Mouse (Mus musculus): ENCODE results near the gene P3h2. TPM values are rescaled to one million over a fixed set of nuclear protein-coding genes. Genes with fewer than 3 reads are reported as not detected.
A peak's percentile ranks its signal among the peaks of the same experiment; 100 is the strongest.

P3h2 gene
- polyA plus RNA-seq (2015; fragmentation: Nextera tagmentation; extraction: Ambion mirVana) = 2.3 and 3.8 TPM in 2 replicates

GRCm38 (mm10) chr16:26105115-26105974 is at the start of gene P3h2:
P3h2 (minus strand) TSS chr16:26105784.
- peak; percentile 94 for ATAC-seq (ENCODE audit: low FRiP score, low TSS enrichment)
- H3K4me3 ChIP-seq (ENCODE audit: low read depth, low read length) = peak within 1 kb of the TSS; percentile 77
- H3K9me3 ChIP-seq (ENCODE audit: control insufficient read depth, low read length) = no peaks in the 10 kb centered on the region
- TF ChIP-seq CTCF (IDR thresholded peaks at IDR 0.05; ENCODE audit: low read depth) = peak; percentile 61
- no peak for TF ChIP-seq EP300 (optimal IDR thresholded peaks at IDR 0.05)
- H3K4me1 ChIP-seq (replicated peaks; ENCODE audit: control insufficient read depth, insufficient read depth) = no peaks in the 10 kb centered on the region
- H3K27me3 ChIP-seq (ENCODE audit: control insufficient read depth, insufficient read depth, low read length) = no peaks in the 10 kb centered on the region
- H3K9ac ChIP-seq (ENCODE audit: low read length) = peak within 1 kb of the TSS; percentile 84
- peak; percentile 81 for DNase-seq (ENCODE audit: low spot score)
- H3K27ac ChIP-seq (replicated peaks) = peak within 1 kb of the TSS; percentile 93
- under 1% methylated on average over 95 of the region's 101 CpGs for WGBS
- peak within 1 kb of the TSS; percentile 91 for H3K4me2 ChIP-seq (replicated peaks; ENCODE audit: low read depth)
- no peaks in the 10 kb centered on the region for H3K36me3 ChIP-seq (ENCODE audit: control insufficient read depth, insufficient read depth, low read length)

- no peaks in the 10 kb centered on the region for H3K27me3 ChIP-seq (ENCODE audit: control insufficient read depth, insufficient read depth, low read length)
- H3K4me2 ChIP-seq (replicated peaks; ENCODE audit: low read depth) = no peak overlapping the region
- no peaks in the 10 kb centered on the region for H3K4me1 ChIP-seq (replicated peaks; ENCODE audit: control insufficient read depth, insufficient read depth)
- no peak overlapping the region for H3K27ac ChIP-seq (replicated peaks)
- no peak for ATAC-seq (ENCODE audit: low FRiP score, low TSS enrichment)
- no peak overlapping the region for H3K4me3 ChIP-seq (ENCODE audit: low read depth, low read length)
- no peak for TF ChIP-seq EP300 (optimal IDR thresholded peaks at IDR 0.05)
- TF ChIP-seq CTCF (IDR thresholded peaks at IDR 0.05; ENCODE audit: low read depth) = no peak
- no peak overlapping the region for H3K9ac ChIP-seq (ENCODE audit: low read length)
- WGBS = 83% methylated on average over 2 of the region's 2 CpGs
- H3K36me3 ChIP-seq (ENCODE audit: control insufficient read depth, insufficient read depth, low read length) = no peaks in the 10 kb centered on the region
- no peaks in the 10 kb centered on the region for H3K9me3 ChIP-seq (ENCODE audit: control insufficient read depth, low read length)
- no peak for DNase-seq (ENCODE audit: low spot score)
Observed at GRCm38 (mm10) chr16:26152258-26152657, 46.7 kb upstream of the P3h2 start.

DNA sequence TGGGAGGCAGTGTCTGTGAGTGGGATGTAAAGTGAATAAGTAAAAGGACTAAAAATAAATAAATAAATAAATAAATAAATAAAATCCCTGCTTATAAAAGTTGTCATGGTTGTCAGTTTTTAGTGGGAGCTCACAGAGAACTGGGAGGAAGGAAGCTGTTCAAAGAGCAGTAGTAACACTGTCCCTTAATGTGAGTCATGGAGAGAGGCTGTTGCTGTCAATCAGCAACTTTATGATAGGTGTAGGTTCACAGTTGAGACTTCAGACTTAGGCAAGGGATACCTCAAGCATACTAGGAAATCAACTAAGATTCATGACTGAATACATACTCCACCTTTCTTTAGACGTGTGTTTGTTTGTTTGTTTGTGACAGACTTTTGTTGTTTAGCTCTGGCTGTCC is 45.4 kb upstream of the P3h2 start:
- Histone ChIP-seq H3K27me3 (ENCODE audit: control insufficient read depth, insufficient read depth, low read length) (no peaks in the 10 kb centered on the region), H3K9me3 (ENCODE audit: control insufficient read depth, low read length) (no peaks in the 10 kb centered on the region), H3K36me3 (ENCODE audit: control insufficient read depth, insufficient read depth, low read length) (no peaks in the 10 kb centered on the region), H3K9ac (ENCODE audit: low read length) (no peak overlapping the region), H3K4me3 (ENCODE audit: low read depth, low read length) (no peak overlapping the region), H3K4me2 (replicated peaks; ENCODE audit: low read depth) (no peak overlapping the region), H3K4me1 (replicated peaks; ENCODE audit: control insufficient read depth, insufficient read depth) (no peaks in the 10 kb centered on the region), H3K27ac (replicated peaks) (no peak overlapping the region)
- no peak for ATAC-seq (ENCODE audit: low FRiP score, low TSS enrichment)
- WGBS = 74% methylated on average over 1 of the region's 1 CpGs
- no peak for TF ChIP-seq CTCF (IDR thresholded peaks at IDR 0.05; ENCODE audit: low read depth)
- TF ChIP-seq EP300 (optimal IDR thresholded peaks at IDR 0.05) = no peak
- DNase-seq (ENCODE audit: low spot score) = no peak

GRCm38 (mm10) chr16:26146853-26147252 is 41.3 kb upstream of the P3h2 start:
- no peaks in the 10 kb centered on the region for H3K9me3 ChIP-seq (ENCODE audit: control insufficient read depth, low read length)
- no peaks in the 10 kb centered on the region for H3K36me3 ChIP-seq (ENCODE audit: control insufficient read depth, insufficient read depth, low read length)
- DNase-seq (ENCODE audit: low spot score) = no peak
- no peaks in the 10 kb centered on the region for H3K27me3 ChIP-seq (ENCODE audit: control insufficient read depth, insufficient read depth, low read length)
- WGBS = 68% methylated on average over 1 of the region's 1 CpGs
- peak; percentile 57; the same call in 1 of the 2 replicates for ATAC-seq (ENCODE audit: low FRiP score, low TSS enrichment)
- no peak overlapping the region for H3K4me2 ChIP-seq (replicated peaks; ENCODE audit: low read depth)
- no peaks in the 10 kb centered on the region for H3K4me1 ChIP-seq (replicated peaks; ENCODE audit: control insufficient read depth, insufficient read depth)
- TF ChIP-seq EP300 (optimal IDR thresholded peaks at IDR 0.05) (peak; percentile 70), CTCF (IDR thresholded peaks at IDR 0.05; ENCODE audit: low read depth) (no peak)
- H3K9ac ChIP-seq (ENCODE audit: low read length) = no peak overlapping the region
- H3K27ac ChIP-seq (replicated peaks) = no peak overlapping the region; the same call in 1 of the 2 replicates
- H3K4me3 ChIP-seq (ENCODE audit: low read depth, low read length) = no peak overlapping the region

DNA sequence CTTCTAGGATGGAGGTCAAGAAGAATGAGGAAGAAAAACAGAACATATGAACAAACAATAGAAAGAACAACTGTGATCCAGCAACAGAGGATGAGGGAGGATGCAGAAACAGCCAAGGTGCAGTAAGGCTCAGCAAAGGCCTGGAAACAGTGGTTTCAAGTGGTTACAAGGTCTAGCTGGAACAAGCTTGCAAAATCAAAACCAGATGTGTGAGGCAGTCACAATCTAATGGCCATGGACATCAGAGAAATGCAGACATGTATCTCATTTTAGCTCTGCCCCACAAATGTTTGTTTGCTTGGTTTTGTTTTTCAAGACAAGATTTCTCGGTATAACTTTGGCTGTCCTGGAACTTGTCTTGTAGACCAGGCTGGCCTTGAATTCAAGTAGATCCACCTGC is 25.5 kb upstream of the P3h2 start:
- no peak for DNase-seq (ENCODE audit: low spot score)
- 78% methylated on average over 1 of the region's 1 CpGs for WGBS

DNA sequence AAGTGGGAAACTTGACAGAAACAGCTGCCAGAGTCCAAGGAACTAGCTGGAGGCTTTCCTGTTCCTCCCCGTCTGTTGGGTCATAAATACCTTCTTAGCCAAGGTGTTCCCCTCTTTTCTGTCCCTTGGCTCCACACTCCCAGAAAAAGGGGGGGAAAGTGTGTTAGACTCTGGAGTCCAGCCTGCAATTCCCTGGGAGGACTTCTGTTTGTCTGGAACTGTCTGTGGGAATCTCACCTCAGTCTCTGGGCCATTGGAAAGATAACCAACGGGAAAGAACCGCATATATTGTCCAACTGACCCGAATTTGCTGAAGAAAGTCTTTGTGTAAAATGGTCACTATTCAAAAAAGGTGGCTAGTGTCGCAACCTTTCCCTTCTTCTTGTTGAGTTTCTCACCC is 1.0 kb upstream of the P3h2 start:
- Histone ChIP-seq H3K9ac (ENCODE audit: low read length) (no peak overlapping the region), H3K9me3 (ENCODE audit: control insufficient read depth, low read length) (no peaks in the 10 kb centered on the region), H3K4me3 (ENCODE audit: low read depth, low read length) (no peak overlapping the region), H3K4me1 (replicated peaks; ENCODE audit: control insufficient read depth, insufficient read depth) (no peaks in the 10 kb centered on the region), H3K36me3 (ENCODE audit: control insufficient read depth, insufficient read depth, low read length) (no peaks in the 10 kb centered on the region), H3K27ac (replicated peaks) (peak overlapping the region; percentile 93; the same call in 1 of the 2 replicates), H3K4me2 (replicated peaks; ENCODE audit: low read depth) (peak overlapping the region; percentile 91; the same call in 1 of the 2 replicates), H3K27me3 (ENCODE audit: control insufficient read depth, insufficient read depth, low read length) (no peaks in the 10 kb centered on the region)
- DNase-seq (ENCODE audit: low spot score) (no peak), ATAC-seq (ENCODE audit: low FRiP score, low TSS enrichment) (no peak)
- TF ChIP-seq CTCF (IDR thresholded peaks at IDR 0.05; ENCODE audit: low read depth) (no peak), EP300 (optimal IDR thresholded peaks at IDR 0.05) (no peak)
- 63% methylated on average over 5 of the region's 5 CpGs for WGBS

More for the DNA sequence above, 25.5 kb upstream of the P3h2 start:
- Histone ChIP-seq H3K4me1 (replicated peaks; ENCODE audit: control insufficient read depth, insufficient read depth) (no peaks in the 10 kb centered on the region), H3K9me3 (ENCODE audit: control insufficient read depth, low read length) (no peaks in the 10 kb centered on the region), H3K36me3 (ENCODE audit: control insufficient read depth, insufficient read depth, low read length) (no peaks in the 10 kb centered on the region), H3K4me3 (ENCODE audit: low read depth, low read length) (no peak overlapping the region), H3K27ac (replicated peaks) (no peak overlapping the region), H3K27me3 (ENCODE audit: control insufficient read depth, insufficient read depth, low read length) (no peaks in the 10 kb centered on the region), H3K4me2 (replicated peaks; ENCODE audit: low read depth) (no peak overlapping the region), H3K9ac (ENCODE audit: low read length) (no peak overlapping the region)
- ATAC-seq (ENCODE audit: low FRiP score, low TSS enrichment) = no peak
- TF ChIP-seq EP300 (optimal IDR thresholded peaks at IDR 0.05) = no peak
- no peak for TF ChIP-seq CTCF (IDR thresholded peaks at IDR 0.05; ENCODE audit: low read depth)
